Mouse (Mus musculus): Measurements from ENCODE around the gene Gm5294. TPM values are rescaled to one million over a fixed set of nuclear protein-coding genes. Genes with fewer than 3 reads are reported as not detected.

The Gm5294 gene
- total RNA-seq (2023) = 1.3 TPM in 1 of 2 replicates, not detected in the other

GRCm38 (mm10) chr5:138819780-138820179, at the start of gene Gm5294:
Gm5294 (plus strand) TSS chr5:138820080.

Other genes starting within 250 kb of the Gm5294 start
- 28.5 and 31.7 TPM in 2 replicates for gene Zfp68, start 200.3 kb upstream of the Gm5294 start, total RNA-seq (2023)
- 1.8 and 2.0 TPM in 2 replicates for gene A430033K04Rik, start 197.2 kb upstream of the Gm5294 start, total RNA-seq (2023)
- 4.7 and 10.6 TPM in 2 replicates for gene Fam20c, start 65.6 kb upstream of the Gm5294 start, total RNA-seq (2023)
- gene Pdgfa, start 177.3 kb downstream of the Gm5294 start, total RNA-seq (2023) = 0.61 TPM in 1 of 2 replicates, not detected in the other